19 mouse cellular contexts compared by ENCODE assay signal in genomic region chr14:77439426-77439825, GRCm38 (mm10).
"Had no signal": no experiment of that assay in that cellular context is flagged by ENCODE, and none has a peak within 500 bp of the region (broad histone marks: within the 10 kb centered on the region; RNA-seq: fewer than 3 reads in every experiment).

No protein-coding gene starts in this region.

- H3K36me3 ChIP-seq: kidney, embryonic 15.5 days; limb, embryonic 10.5 days; limb, embryonic 13.5 days; liver, embryonic 12.5 days; liver, embryonic 15.5 days; midbrain, embryonic 12.5 days; midbrain, embryonic 15.5 days; neural tube, embryonic 12.5 days; neural tube, embryonic 15.5 days; stomach, embryonic 15.5 days had no signal

- H3K4me3 ChIP-seq: kidney, embryonic 15.5 days; limb, embryonic 10.5 days; limb, embryonic 13.5 days; liver, embryonic 12.5 days; liver, embryonic 15.5 days; midbrain, embryonic 12.5 days; midbrain, embryonic 15.5 days; neural tube, embryonic 12.5 days; neural tube, embryonic 15.5 days; stomach, embryonic 15.5 days had no signal

- H3K27ac ChIP-seq: kidney, embryonic 15.5 days; limb, embryonic 10.5 days; limb, embryonic 13.5 days; liver, embryonic 12.5 days; liver, embryonic 15.5 days; macrophage; midbrain, embryonic 12.5 days; midbrain, embryonic 15.5 days; neural tube, embryonic 12.5 days; neural tube, embryonic 15.5 days; stomach, embryonic 15.5 days had no signal

- H3K9me3 ChIP-seq: kidney, embryonic 15.5 days; limb, embryonic 10.5 days; limb, embryonic 13.5 days; liver, embryonic 12.5 days; liver, embryonic 15.5 days; midbrain, embryonic 12.5 days; midbrain, embryonic 15.5 days; neural tube, embryonic 12.5 days; neural tube, embryonic 15.5 days; stomach, embryonic 15.5 days had no signal

- H3K27me3 ChIP-seq: kidney, embryonic 15.5 days; limb, embryonic 13.5 days; liver, embryonic 12.5 days; liver, embryonic 15.5 days; midbrain, embryonic 12.5 days; midbrain, embryonic 15.5 days; neural tube, embryonic 12.5 days; neural tube, embryonic 15.5 days; stomach, embryonic 15.5 days had no signal

- H3K4me1 ChIP-seq: kidney, embryonic 15.5 days; limb, embryonic 10.5 days; limb, embryonic 13.5 days; liver, embryonic 12.5 days; liver, embryonic 15.5 days; midbrain, embryonic 12.5 days; midbrain, embryonic 15.5 days; neural tube, embryonic 12.5 days; stomach, embryonic 15.5 days had no signal

- DNase-seq: kidney, postnatal 10 days; kidney, postnatal 36 days; liver; lung, adult 18-20 months; right cerebral cortex, adult 18-20 months; right cerebral cortex, postnatal 14 days; spleen, adult 18-20 months; thymus, postnatal 25 days had no signal

- H3K9ac ChIP-seq: kidney, embryonic 15.5 days; limb, embryonic 13.5 days; liver, embryonic 12.5 days; liver, embryonic 15.5 days; midbrain, embryonic 12.5 days; midbrain, embryonic 15.5 days; neural tube, embryonic 12.5 days; neural tube, embryonic 15.5 days; stomach, embryonic 15.5 days had no signal
